Mouse (Mus musculus): ENCODE measurements at regions not wholly inside any gene's neighbourhood (a gene's known extent, or its start where the extent isn't known, plus 50 kb on each side); places are given as distances from the start of the nearest gene placed in this dataset.

DNA sequence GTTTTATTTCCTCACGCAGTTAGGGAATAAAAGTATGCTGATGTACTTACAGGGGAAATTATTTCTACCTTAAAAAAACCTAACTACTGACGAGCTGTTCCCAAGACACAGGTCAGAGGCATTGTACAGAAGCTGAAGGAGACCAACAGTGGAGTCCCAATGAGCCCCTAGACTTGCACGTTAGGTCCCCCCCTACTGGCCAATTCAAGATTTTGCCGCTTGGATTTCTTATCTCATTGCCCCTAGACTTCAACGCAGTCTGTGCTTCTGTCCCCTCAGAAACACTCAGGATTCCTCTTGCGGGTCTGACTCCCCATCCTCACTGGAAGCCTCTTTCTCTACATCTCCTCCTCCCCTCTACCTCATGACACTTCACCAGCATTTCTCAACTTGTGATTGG is 125.3 kb downstream of the Gm12728 start:
- DNase-seq, result no peak

DNA sequence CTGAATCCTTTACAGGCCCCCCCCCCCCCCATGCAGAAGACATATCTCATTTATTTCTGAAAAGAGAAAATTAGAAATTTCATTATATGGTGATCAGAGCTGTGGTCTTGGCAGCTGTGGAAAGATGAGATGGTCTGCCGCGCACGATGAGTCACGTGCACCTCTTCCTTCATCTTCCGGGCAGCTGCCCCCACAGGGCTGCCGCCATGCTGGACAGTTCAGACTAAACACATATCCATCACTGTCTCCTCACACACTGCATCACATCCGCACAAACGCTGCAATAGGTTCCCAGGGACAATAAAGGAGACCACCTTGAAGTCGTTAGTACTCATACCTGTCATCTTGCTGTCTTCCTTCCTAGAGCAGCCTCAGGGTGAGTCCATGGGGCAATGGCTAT is 126.6 kb downstream of the Gm12728 start:
- DNase-seq, result no peak

DNA sequence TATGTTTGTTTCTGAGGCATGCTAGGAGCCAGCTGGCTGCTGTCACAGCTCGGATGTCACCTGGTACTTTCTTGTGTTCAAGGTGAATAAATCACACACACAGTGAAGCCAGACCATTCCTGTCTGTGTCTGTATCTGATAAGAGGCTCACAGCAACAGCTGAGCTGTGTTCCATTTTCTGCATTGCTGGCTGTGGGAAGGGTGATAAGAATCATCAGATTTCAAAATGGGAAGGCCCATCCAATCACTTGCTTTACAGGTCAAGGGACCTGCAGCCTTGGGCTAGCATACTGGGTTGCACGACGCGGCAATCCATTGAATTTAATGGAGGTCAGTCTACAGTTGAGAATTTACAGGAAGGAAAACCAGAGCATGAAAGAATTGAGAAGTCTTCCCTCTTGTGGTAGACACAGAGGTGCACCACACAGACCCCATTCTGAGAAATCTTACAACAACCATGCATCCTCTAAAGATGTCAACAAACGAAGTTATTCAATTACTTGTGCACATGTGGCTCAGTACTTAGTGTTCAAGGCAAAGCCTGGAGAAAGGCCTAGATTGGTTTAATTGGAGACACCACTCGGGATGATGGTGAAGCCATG is 135.2 kb downstream of the Gm12728 start:
- no peak for DNase-seq

DNA sequence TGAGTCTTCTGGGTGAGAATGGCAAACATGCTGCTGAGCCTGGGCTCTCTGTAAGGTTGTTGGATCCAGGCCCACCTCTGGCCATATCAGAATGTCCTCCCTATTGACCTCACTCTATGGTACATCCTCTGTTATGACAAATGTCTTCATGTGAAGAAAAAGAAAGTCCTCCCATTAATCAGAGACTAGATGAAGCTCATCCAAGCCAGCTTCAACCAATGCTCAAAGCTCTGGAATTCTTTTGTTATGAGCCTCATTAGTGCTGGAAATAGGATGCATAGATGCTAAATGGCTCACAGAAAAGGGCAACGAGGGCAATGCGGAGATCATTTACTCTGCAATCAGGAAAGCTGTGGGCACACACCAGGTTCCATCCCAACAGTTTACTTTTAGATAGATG is 135.8 kb downstream of the Gm12728 start:
- no peak for DNase-seq

DNA sequence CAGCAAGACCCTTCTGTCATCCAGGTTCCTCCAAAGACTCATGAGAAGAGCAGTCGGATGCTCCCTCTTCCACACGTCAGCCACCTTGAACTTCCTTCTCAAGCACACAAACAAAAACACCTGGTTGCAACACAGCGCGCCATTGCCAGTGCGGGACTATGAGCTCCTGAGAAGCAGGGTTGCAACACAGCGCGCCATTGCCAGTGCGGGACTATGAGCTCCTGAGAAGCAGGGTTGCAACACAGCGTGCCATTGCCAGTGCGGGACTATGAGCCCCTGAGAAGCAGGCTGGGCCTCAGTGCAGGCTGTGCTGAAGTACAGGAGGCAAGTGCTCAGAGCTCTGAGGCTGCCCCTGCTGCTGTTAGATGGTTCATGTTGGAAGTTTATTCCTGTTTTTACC is 140.0 kb downstream of the Gm12728 start:
- no peak for DNase-seq

DNA sequence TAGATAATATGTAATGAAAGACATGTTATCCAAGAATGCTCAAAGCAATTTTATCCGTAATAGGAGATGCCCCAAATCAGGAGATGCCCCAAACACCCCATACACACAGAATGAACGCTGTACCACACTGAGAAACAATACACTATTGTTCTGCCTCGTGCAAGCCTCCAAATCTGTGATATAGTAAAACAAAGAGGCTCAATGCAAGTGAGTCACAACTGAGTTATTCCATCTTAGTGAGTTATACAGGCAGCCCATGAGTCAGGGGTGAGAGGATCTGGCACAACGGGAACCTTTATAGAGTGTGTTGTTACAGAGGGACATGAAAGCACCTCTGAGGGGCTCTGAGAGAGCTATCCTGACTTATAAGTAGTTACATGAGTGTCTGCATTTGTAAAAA is 145.3 kb downstream of the Gm12728 start:
- no peak for DNase-seq

DNA sequence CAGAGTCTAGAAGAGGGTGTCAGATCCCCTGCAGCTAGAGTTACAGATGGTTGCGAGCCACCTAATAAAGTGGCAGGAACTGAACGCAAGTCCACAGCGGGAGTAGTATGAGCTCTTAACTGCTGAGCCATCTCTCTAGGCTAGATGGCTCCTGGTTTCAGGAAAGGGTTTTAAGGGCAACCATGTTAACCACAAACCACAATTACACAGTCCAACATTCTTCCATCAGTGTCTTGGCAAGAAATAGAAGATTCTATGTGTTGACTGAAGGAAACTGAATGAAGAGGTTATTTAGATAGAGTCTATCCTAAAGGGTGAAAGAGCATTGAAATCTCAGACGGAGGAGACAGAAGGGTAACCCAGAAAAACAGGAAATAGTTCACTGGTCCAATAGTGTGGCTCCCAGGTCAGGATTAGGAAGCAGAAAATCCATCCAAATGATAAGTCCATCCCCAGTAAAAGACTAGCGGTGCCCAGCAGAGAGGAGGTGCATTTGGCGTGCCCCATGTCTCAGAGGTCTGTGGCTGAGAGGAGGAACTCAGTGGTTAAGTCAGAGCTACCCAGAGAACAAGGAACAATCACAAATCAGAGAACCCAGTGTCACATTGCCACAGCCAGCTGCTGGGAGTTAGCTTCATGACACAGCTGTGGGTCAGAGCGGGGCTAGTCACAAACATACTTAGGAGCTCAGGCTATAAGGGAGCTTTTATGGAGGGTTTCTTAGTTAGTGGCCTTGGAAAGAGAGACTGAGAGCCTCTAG is 147.3 kb downstream of the Gm12728 start:
- no peak for DNase-seq

DNA sequence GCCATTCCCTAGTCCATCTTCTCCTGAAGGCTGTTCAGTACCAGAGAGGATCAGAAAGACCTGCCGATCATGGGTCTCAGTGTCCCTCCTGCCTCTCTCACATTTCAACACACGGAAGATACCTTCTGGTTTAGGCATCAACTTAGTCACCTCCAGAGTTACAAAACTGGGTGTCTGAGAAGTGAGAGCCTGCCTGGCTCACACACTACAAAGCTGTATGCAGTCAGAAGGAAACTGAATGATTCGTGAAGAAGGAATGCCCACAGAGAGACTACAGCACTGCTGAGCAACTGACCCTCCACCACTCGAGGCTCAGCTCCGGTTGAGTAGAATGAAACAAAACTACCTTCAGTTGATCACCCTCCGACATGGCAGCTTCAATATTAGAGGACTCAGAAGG is 147.9 kb downstream of the Gm12728 start:
- DNase-seq, result no peak

DNA sequence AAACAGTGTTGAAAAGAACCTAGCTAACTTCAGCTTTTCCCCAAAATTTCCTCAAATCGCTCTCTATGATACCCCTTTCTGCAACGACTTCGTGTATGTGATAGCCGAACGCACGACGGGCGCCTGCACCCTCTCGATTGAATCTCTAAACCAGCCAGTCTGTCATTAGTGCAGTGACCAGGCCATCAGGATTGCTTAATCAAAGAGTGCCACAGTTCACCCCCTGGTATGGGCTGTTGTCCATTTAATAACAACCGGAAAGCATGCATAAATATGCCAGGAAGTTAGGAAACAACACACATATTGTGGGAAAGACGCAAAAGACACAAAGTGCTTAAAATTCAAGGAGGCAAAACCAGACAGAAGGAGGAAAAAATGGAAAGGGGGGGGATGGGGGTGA is 149.2 kb downstream of the Gm12728 start:
- DNase-seq, result no peak

DNA sequence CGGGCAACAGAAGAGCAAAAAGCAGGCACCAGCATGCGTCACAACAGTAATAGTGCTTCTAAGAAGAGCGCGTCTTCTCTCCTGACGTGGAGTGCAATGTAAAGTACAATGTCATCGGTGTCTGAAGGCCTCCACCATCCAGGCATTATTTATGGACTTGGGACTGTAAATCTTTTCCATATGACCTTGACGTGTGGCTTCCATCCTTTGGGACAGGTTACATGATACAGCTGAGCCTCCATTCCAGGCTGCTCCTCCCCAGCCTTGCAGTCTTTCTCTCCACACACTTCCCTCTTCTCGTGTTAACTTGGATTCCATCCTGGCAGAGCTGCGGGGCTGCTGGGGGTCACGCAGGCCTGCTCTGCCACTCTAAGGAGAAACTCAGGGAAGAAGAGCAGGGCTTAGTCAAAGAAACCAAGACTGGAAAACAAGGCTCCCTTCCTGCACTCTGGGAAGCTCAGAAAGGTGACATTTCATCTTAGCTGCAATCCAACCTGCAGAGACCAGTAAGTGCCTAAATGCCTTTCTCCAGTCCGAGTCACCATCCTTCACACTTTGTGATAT is 150.0 kb downstream of the Gm12728 start:
- DNase-seq, result no peak

DNA sequence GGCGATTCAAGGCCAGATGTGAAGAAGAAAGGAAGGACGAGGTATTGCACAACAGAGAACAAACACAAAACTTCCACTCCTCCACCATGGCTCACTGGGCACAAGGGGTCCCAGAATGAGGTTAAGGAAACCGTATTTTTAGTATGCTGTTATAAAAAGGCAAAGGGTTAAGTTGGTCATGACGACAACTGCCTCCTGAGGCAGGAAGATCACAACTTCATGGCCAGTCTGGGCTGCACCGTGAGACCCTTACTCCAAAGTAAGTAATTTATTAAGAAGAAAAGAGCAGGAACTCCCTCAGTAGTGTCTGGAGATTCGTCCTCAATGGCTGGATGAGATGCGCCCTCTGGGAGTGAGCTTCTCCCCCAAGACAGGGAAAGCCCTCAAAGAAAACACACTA is 151.2 kb downstream of the Gm12728 start:
- no peak for DNase-seq

DNA sequence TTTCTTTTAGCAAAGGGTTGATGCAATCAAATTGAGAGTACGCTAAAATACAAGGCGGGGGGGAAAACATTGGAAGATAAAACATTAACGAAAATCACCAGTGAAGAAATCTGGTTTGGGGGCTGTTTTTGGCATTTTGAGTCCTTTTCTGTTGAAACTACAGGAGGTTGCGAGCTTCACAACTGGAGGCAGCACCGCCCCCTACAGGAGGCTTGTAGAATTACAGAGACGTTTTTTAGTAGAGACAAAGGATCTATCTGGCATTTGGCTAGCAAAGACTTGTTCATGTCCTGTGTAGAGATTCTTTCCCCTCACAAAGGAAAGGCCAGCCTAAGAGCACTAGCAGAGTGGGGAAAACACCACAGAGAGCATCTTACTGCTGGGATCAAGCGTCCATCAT is 152.1 kb downstream of the Gm12728 start:
- DNase-seq, result peak; percentile 58

DNA sequence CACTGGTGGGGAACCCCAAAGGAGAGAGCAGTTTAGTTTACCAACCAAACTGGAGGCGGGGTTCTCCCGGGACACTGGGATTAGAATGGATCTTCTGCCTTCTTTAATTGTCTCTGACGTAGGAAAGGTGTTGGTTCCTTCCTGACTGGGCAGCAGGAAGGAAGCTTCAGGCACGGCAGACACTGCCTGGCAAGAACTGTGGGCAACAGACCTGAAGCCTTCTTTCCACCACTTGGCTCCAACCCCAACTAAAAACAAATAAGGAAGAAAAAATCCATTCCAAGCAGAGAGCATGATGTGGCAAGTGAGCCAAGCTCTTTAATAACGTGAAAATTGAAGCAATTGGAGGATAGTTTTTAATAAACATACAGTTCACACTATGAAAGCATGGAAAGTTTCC is 155.3 kb downstream of the Gm12728 start:
- DNase-seq, result no peak

DNA sequence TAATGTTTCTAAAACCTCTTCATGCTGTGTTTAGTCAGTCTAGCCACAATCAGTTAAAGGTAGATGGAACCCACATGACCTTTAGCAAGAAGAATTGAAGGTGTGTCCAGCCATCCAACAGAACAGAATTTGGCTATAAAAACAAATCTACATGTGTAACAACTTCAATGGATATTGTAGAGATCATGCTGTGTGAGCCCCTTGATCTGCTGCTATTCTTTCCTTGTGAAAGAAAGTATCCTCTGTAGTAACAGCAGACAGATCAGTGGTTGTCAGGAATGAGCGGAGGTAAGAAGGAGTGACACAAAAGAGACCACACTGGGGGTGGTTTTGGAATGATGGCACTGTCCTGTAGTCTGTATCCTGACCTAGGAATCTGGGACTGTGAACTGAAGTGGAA is 156.3 kb downstream of the Gm12728 start:
- no peak for DNase-seq

DNA sequence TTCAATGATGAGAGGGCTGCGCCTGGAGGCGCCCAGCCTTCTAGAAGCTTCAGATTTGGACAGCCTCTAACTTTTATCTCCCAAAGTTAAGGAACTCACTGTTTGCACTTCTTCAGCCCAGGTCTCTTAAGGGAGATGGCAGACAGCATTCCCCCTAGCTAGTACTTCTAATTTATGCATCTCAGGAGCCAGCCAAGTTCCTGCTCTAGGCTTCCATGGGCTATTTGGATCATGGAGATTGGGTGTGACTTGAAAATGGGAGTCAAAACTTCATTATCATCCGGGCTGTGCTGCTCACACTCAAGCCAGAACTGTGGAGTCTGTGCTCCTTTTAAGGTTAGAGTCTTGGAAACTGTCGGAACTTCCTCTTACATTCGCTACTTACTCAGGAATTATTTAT is 158.7 kb downstream of the Gm12728 start:
- no peak for DNase-seq

DNA sequence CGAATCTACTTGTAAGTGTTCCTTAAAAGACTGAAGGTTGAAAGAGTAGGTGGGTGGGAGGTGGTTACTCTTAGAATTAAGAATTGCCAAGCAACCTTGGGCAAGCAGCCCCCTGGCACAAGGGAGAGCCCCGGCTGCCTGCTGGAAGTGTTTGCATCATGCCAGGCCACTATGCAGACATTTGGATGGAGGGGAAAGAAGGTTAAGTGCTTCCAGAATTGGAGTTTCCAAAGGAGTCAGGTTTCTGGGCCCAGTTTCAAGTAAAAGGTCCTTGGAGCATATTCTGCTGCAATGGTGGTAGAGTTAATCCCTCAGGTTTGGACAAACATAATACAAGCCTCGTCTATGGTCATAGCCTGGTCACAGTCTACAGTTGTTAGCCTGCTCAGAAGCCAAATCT is 162.7 kb downstream of the Gm12728 start:
- no peak for DNase-seq

DNA sequence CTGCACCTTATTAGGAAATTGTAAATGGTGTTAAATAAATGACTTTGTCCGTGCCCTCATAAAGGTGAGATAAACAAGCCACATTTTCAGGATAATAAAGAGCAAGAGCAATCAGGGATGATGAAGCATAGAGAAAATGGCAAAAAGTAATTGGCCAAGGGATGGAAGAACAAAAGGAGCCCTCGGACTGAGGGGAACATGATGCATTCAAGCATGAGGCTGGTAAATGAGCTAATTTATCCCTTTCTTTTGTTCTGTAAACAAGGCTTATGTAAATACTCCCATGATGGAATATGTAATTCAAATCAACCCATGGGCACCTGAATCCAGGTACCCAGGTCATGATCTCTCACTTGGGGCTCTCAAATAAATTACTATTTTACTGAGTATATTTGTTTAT is 166.8 kb downstream of the Gm12728 start:
- DNase-seq, result no peak

DNA sequence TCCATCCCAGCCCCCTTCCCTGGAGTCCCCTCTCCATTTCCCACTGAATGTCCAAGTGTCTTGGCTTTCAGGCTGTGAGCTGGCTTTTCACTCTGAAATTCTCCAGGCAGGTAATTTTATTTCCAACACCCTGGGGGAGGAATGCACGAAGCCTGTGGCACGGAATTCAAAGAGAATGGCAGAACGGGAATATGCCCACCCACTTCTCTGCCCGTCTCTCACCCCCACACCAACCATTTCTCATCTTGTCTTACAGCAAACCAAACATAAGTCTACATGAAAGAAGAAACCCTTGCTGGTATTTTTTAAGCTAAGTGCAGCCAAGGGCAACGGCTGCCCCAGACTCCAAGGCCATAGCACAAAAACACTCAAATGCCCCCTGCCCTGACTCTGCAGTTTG is 168.7 kb downstream of the Gm12728 start:
- DNase-seq, result no peak

DNA sequence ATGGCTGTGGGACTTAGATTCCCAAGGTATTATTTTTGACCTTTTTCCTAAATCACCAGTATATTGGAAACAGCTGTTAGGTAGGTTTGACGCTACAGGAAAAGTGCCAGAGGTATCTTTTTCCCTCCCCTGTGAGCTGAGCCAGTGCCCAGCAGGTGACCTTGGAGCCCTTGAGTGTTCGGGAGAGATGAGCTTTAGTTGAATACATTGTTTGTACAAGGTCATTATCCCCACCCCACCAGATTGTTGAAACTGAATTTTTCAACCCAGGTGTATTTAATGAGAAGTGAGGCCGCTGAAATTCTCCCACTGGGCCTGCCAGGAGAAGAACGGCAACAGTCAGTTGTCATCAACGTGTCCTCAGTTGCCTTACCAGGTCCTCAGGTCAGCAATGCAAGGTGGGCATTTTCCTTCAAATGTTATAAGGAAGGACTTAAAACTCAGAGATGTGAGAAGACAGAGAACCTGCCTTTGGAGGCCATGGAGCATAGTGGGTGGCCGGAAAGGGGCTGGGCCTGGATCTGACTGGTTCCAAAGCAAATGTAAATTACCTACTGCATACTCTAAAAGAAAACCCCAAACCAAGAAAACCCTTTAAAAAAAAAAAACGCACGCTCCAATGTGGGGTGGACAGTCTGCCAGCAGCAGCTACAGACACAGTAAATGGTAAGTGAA is 172.2 kb downstream of the Gm12728 start:
- DNase-seq, result no peak

DNA sequence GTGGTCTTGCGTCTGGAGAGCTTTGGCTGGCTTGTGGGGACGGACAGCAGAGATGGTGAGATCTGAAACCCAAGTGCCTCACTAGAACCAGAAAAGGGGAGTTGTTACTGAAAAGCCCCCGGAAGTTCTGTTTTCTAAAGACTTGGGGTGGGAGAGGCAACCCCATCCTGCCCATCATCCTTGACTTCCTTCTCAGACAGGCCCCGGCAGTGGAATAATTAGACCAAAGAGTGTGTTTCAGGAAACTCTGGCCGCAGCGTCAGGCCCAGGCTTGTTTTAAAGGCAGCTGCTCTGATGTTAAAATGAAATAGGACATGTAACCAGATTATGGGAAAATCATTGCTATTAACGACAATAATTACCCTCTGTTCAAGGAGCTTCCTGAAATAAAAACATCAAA is 172.9 kb downstream of the Gm12728 start:
- DNase-seq, result no peak

DNA sequence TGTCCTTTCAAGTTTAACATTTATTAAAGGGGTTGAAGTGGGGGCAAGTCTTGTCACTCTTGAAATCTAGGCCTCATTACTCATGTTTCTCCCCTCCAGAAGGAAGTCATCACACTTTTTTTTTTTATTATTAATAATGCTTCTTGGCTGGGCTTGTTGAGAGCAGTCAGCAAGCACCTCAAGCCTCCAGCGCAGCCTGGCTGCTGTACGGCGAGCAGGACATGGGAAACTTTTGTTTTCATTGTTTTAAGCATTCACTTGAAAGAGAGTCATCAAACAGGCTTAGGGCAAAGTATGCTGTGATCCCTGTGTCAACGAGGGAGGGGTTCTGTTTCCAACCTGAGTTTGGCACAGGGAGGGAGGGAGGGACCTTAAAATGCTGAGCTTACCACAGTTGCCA is 178.7 kb downstream of the Gm12728 start:
- DNase-seq, result no peak

DNA sequence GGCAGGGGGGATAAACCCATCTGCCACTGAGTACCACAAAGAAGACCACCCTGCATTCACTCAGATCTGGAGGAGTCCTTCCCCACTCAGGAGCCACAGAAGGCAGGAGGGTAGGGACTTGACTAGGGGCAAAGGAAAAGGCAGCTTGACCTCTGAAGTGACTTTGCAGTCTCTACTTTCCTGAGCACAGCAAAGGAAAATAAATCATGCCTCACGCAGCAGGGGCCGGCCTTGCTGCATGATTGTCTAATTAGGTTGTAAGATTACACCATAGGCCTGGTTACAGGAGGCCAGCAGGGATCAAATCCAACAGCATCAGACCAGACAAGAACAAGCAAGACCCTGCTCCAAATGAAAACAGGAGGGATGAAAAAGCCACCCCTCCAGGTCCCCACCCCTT is 180.0 kb downstream of the Gm12728 start:
- no peak for DNase-seq

DNA sequence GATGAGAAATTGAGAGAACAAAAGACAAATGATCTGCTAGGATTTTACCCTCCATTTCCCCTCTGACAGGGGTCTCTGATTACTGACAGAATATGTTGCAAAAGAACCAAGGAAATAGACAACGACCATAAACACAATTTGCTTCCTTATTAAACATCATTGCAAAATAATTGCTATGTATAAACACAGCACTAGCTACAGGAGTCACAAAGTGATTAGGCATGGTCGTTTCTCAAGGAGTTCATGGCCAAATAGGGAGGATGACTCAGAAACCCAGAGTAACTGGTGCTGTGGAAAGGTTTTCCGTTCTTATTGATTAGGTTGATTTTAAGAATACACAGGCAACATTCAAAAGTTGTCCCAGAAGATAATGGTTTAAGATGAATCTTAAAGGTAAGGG is 180.4 kb downstream of the Gm12728 start:
- no peak for DNase-seq

DNA sequence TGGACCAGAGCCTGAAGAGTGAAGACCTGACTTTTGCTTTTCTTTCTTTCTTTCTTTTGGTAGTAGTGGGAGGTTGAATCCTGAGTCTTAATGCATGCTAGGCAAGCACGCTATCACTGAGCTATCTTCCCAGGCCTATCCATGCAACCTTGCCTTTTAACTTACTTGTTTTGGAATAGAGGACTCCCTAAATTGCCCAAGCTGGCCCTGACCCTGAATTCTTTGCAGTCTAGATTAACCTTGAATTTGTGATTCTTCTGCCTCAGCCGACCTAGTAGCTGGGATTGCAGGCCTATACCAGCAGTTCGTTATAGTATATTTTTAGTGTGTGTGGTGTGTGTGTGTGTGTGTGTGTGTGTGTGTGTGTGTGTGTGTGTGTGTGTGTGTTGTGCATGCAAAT is 183.1 kb downstream of the Gm12728 start:
- DNase-seq, result no peak
